Mouse (Mus musculus): ENCODE measurements at regions not wholly inside any gene's neighbourhood (a gene's known extent, or its start where the extent isn't known, plus 50 kb on each side); places are given as distances from the start of the nearest gene placed in this dataset.
A peak's percentile ranks its signal among the peaks of the same experiment; 100 is the strongest.

GRCm38 (mm10) chr1:163190841-163191240 lies 105.4 kb upstream of the Mroh9 start:
- no peak for DNase-seq (ENCODE audit: extremely low spot score in 1 of 2, low spot score in 1 of 2)

- no peak for DNase-seq (ENCODE audit: extremely low spot score in 1 of 2, low spot score in 1 of 2)
Measured at GRCm38 (mm10) chr1:163181851-163182250, 96.4 kb upstream of the Mroh9 start.

GRCm38 (mm10) chr1:163177011-163177410 lies 91.5 kb upstream of the Mroh9 start:
- DNase-seq (ENCODE audit: extremely low spot score in 1 of 2, low spot score in 1 of 2), result no peak

GRCm38 (mm10) chr1:163167051-163167450 lies 81.6 kb upstream of the Mroh9 start:
- no peak for DNase-seq (ENCODE audit: extremely low spot score in 1 of 2, low spot score in 1 of 2)

- DNase-seq (ENCODE audit: extremely low spot score in 1 of 2, low spot score in 1 of 2), result no peak
Measured at GRCm38 (mm10) chr1:163163636-163164035, 78.2 kb upstream of the Mroh9 start.

- no peak for DNase-seq (ENCODE audit: extremely low spot score in 1 of 2, low spot score in 1 of 2)
Measured at GRCm38 (mm10) chr1:163159911-163160310, 74.4 kb upstream of the Mroh9 start.

GRCm38 (mm10) chr1:163158491-163158890 lies 73.0 kb upstream of the Mroh9 start:
- DNase-seq (ENCODE audit: extremely low spot score in 1 of 2, low spot score in 1 of 2), result no peak

- DNase-seq (ENCODE audit: extremely low spot score in 1 of 2, low spot score in 1 of 2), result peak; percentile 68 to 93
Measured at GRCm38 (mm10) chr1:163150203-163150855, 64.9 kb upstream of the Mroh9 start.

- no peak for DNase-seq (ENCODE audit: extremely low spot score in 1 of 2, low spot score in 1 of 2)
Measured at GRCm38 (mm10) chr1:163146641-163147040, 61.2 kb upstream of the Mroh9 start.

- DNase-seq (ENCODE audit: extremely low spot score in 1 of 2, low spot score in 1 of 2), result no peak
Measured at GRCm38 (mm10) chr1:163143113-163143512, 57.6 kb upstream of the Mroh9 start.

GRCm38 (mm10) chr1:163141471-163141870 lies 56.0 kb upstream of the Mroh9 start:
- DNase-seq (ENCODE audit: extremely low spot score in 1 of 2, low spot score in 1 of 2), result no peak

- no peak for DNase-seq (ENCODE audit: extremely low spot score in 1 of 2, low spot score in 1 of 2)
Measured at GRCm38 (mm10) chr1:163138179-163138578, 52.7 kb upstream of the Mroh9 start.
